Mouse (Mus musculus) forebrain, embryonic 15.5 days (tissue): ENCODE results near the gene Adgrl1. TPM values are rescaled to one million over a fixed set of nuclear protein-coding genes. Genes with fewer than 3 reads are reported as not detected.

Experiments used
- ATAC-seq: fragments of 200-750 bp; cut with Nextera tagmentation; replicated peaks from 2 replicates; pipeline ENCODE4 v1.8.0; 2017; ENCODE audit warnings: mild to moderate bottlenecking, moderate TSS enrichment, moderate library complexity
- H3K27ac ChIP-seq: fragments of 300-500 bp; sonication (generic); replicated peaks from 2 replicates; pipeline ENCODE4 v1.5.1; 2015; ENCODE audit warnings: mild to moderate bottlenecking, inconsistent platforms
- H3K27me3 ChIP-seq: fragments of 300-500 bp; sonication (generic); 2 replicates; pipeline ENCODE4 v1.6.1; 2015; ENCODE audit warnings: inconsistent platforms
- H3K36me3 ChIP-seq: fragments of 300-500 bp; sonication (generic); 2 replicates; pipeline ENCODE4 v1.6.1; 2015; ENCODE audit warnings: mild to moderate bottlenecking, inconsistent platforms
- H3K4me1 ChIP-seq: fragments of 300-500 bp; sonication (generic); 2 replicates; pipeline ENCODE4 v1.6.1; 2015; ENCODE audit warnings: inconsistent platforms
- H3K4me2 ChIP-seq: fragments of 300-500 bp; sonication (generic); replicated peaks from 2 replicates; pipeline ENCODE4 v1.6.1; 2015; ENCODE audit warnings: mild to moderate bottlenecking, inconsistent platforms
- H3K4me3 ChIP-seq: fragments of 300-500 bp; sonication (generic); 2 replicates; pipeline ENCODE4 v1.5.1; 2015; ENCODE audit warnings: mild to moderate bottlenecking, inconsistent platforms
- H3K9ac ChIP-seq: fragments of 300-500 bp; sonication (generic); replicated peaks from 2 replicates; pipeline ENCODE4 v1.6.1; 2015; ENCODE audit warnings: mild to moderate bottlenecking, inconsistent platforms
- H3K9me3 ChIP-seq: fragments of 300-500 bp; sonication (generic); 2 replicates; pipeline ENCODE4 v1.6.1; 2016; ENCODE audit warnings: inconsistent platforms
- WGBS: fragments of 180-500 bp; shearing (Covaris S2); methylation state at CpG from one replicate; pipeline ENCODE4 v1.1.7; 2015; ENCODE audit warnings: mixed read lengths; 5-methylcytosine and 5-hydroxymethylcytosine counted together
- polyA plus RNA-seq: library from polyadenylated mRNA; unstranded; fragments of >200 nt; fragmentation: Nextera tagmentation; extraction: Ambion mirVana; gene quantifications from 2 replicates; pipeline ENCODE4 v1.2.1, GENCODE M21; 2015

The Adgrl1 gene
- polyA plus RNA-seq, 1 experiment from 2014 or later = 57.0 TPM

- no peak overlapping the region for H3K4me3 ChIP-seq
- WGBS = 91% methylated on average over 8 of the region's 8 CpGs
These were observed 35.5 kb downstream of the Adgrl1 start for GRCm38 (mm10) chr8:83935435-83935834.

GRCm38 (mm10) chr8:83937645-83938044 lies 37.7 kb downstream of the Adgrl1 start:
- no peaks in the 10 kb centered on the region for H3K9me3 ChIP-seq
- peaks cover 65% of the 10 kb centered on the region for H3K36me3 ChIP-seq
- no peak overlapping the region for H3K27ac ChIP-seq
- H3K4me1 ChIP-seq = no peaks in the 10 kb centered on the region
- no peak overlapping the region for H3K4me3 ChIP-seq
- WGBS = 88% methylated on average over 7 of the region's 7 CpGs
- H3K27me3 ChIP-seq = no peaks in the 10 kb centered on the region
- ATAC-seq = no peak
- no peak overlapping the region for H3K4me2 ChIP-seq
- H3K9ac ChIP-seq = no peak overlapping the region

More at GRCm38 (mm10) chr8:83935435-83935834, 35.5 kb downstream of the Adgrl1 start:
- H3K9me3 ChIP-seq = no peaks in the 10 kb centered on the region
- ATAC-seq = no peak
- H3K4me1 ChIP-seq = no peaks in the 10 kb centered on the region
- H3K4me2 ChIP-seq = no peak overlapping the region
- H3K27me3 ChIP-seq = no peaks in the 10 kb centered on the region
- H3K36me3 ChIP-seq = peaks cover 86% of the 10 kb centered on the region
- no peak overlapping the region for H3K27ac ChIP-seq
- no peak overlapping the region for H3K9ac ChIP-seq

- Histone ChIP-seq H3K4me3 (no peak overlapping the region), H3K36me3 (peaks cover 58% of the 10 kb centered on the region), H3K4me1 (no peaks in the 10 kb centered on the region), H3K9me3 (no peaks in the 10 kb centered on the region), H3K27ac (no peak overlapping the region), H3K9ac (no peak overlapping the region), H3K27me3 (no peaks in the 10 kb centered on the region), H3K4me2 (no peak overlapping the region)
- ATAC-seq = no peak
- WGBS = 95% methylated on average over 15 of the region's 15 CpGs
These were observed 38.4 kb downstream of the Adgrl1 start for GRCm38 (mm10) chr8:83938330-83938729.

GRCm38 (mm10) chr8:83941066-83941677 lies 41.3 kb downstream of the Adgrl1 start:
- H3K9me3 ChIP-seq = no peaks in the 10 kb centered on the region
- no peak overlapping the region for H3K4me2 ChIP-seq
- no peaks in the 10 kb centered on the region for H3K27me3 ChIP-seq
- H3K4me1 ChIP-seq = no peaks in the 10 kb centered on the region
- H3K36me3 ChIP-seq = peaks cover 30% of the 10 kb centered on the region
- peak; percentile 34; the same call in 1 of the 2 replicates for ATAC-seq
- no peak overlapping the region for H3K4me3 ChIP-seq
- 74% methylated on average over 6 of the region's 6 CpGs for WGBS
- no peak overlapping the region for H3K27ac ChIP-seq
- H3K9ac ChIP-seq = no peak overlapping the region

- WGBS = 67% methylated on average over 1 of the region's 1 CpGs
- no peaks in the 10 kb centered on the region for H3K27me3 ChIP-seq
These were observed 42.5 kb downstream of the Adgrl1 start for GRCm38 (mm10) chr8:83942446-83942845.

GRCm38 (mm10) chr8:83945540-83945939 lies 45.6 kb downstream of the Adgrl1 start:
- no peaks in the 10 kb centered on the region for H3K27me3 ChIP-seq
- H3K4me3 ChIP-seq = no peak overlapping the region
- H3K36me3 ChIP-seq = no peaks in the 10 kb centered on the region
- no peak overlapping the region for H3K27ac ChIP-seq
- no peak overlapping the region for H3K9ac ChIP-seq
- ATAC-seq = no peak
- H3K9me3 ChIP-seq = no peaks in the 10 kb centered on the region
- 72% methylated on average over 3 of the region's 3 CpGs for WGBS
- no peak overlapping the region for H3K4me2 ChIP-seq
- H3K4me1 ChIP-seq = no peaks in the 10 kb centered on the region

More at GRCm38 (mm10) chr8:83942446-83942845, 42.5 kb downstream of the Adgrl1 start:
- H3K9ac ChIP-seq = no peak overlapping the region
- H3K9me3 ChIP-seq = no peaks in the 10 kb centered on the region
- no peak for ATAC-seq
- H3K36me3 ChIP-seq = peaks cover 18% of the 10 kb centered on the region
- H3K4me2 ChIP-seq = no peak overlapping the region
- no peak overlapping the region for H3K4me3 ChIP-seq
- no peaks in the 10 kb centered on the region for H3K4me1 ChIP-seq
- H3K27ac ChIP-seq = peak overlapping the region; percentile 29; the same call in 1 of the 2 replicates

GRCm38 (mm10) chr8:83954749-83955105 lies 54.8 kb downstream of the Adgrl1 start:
- H3K27ac ChIP-seq = peak overlapping the region; percentile 71
- peaks cover 24% of the 10 kb centered on the region for H3K4me1 ChIP-seq
- H3K36me3 ChIP-seq = no peaks in the 10 kb centered on the region
- peak overlapping the region; percentile 44 for H3K9ac ChIP-seq
- no peaks in the 10 kb centered on the region for H3K9me3 ChIP-seq
- peak overlapping the region; percentile 91 for H3K4me2 ChIP-seq
- 2% methylated on average over 14 of the region's 14 CpGs for WGBS
- no peak for ATAC-seq
- peak overlapping the region; percentile 55 for H3K4me3 ChIP-seq
- no peaks in the 10 kb centered on the region for H3K27me3 ChIP-seq

GRCm38 (mm10) chr8:83955106-83955957 lies 55.4 kb downstream of the Adgrl1 start, which contains the start of the genes Gm10644 and Asf1b:
Gene Gm10644, minus strand, starts transcription at chr8:83955205.
Gene Asf1b, plus strand, starts transcription at chr8:83955507.
- no peaks in the 10 kb centered on the region for H3K27me3 ChIP-seq
- H3K36me3 ChIP-seq = no peaks in the 10 kb centered on the region
- H3K4me1 ChIP-seq = peaks cover 24% of the 10 kb centered on the region
- peak; percentile 100 for ATAC-seq
- peak within 1 kb of the TSS; percentile 71 for H3K27ac ChIP-seq
- H3K9ac ChIP-seq = peak within 1 kb of the TSS; percentile 44
- under 1% methylated on average over 73 of the region's 75 CpGs for WGBS
- H3K4me2 ChIP-seq = peak within 1 kb of the TSS; percentile 91
- no peaks in the 10 kb centered on the region for H3K9me3 ChIP-seq
- peak within 1 kb of the TSS; percentile 55 for H3K4me3 ChIP-seq

- no peaks in the 10 kb centered on the region for H3K27me3 ChIP-seq
- peak overlapping the region; percentile 91 for H3K4me2 ChIP-seq
- WGBS = 0% methylated on average over 15 of the region's 15 CpGs
- H3K4me1 ChIP-seq = peaks cover 24% of the 10 kb centered on the region
- peak overlapping the region; percentile 55 for H3K4me3 ChIP-seq
- no peak overlapping the region for H3K27ac ChIP-seq
- no peaks in the 10 kb centered on the region for H3K9me3 ChIP-seq
- peak overlapping the region; percentile 36 for H3K9ac ChIP-seq
- no peaks in the 10 kb centered on the region for H3K36me3 ChIP-seq
- ATAC-seq = no peak
These were observed 56.0 kb downstream of the Adgrl1 start for GRCm38 (mm10) chr8:83955958-83956218.

- Histone ChIP-seq H3K27ac (no peak overlapping the region), H3K9me3 (no peaks in the 10 kb centered on the region), H3K4me1 (peaks cover 24% of the 10 kb centered on the region), H3K9ac (no peak overlapping the region), H3K36me3 (no peaks in the 10 kb centered on the region), H3K4me3 (peak overlapping the region; percentile 55), H3K27me3 (no peaks in the 10 kb centered on the region), H3K4me2 (peak overlapping the region; percentile 91)
- 3% methylated on average over 1 of the region's 1 CpGs for WGBS
- no peak for ATAC-seq
These were observed 56.9 kb downstream of the Adgrl1 start for GRCm38 (mm10) chr8:83956789-83957188.

GRCm38 (mm10) chr8:83964015-83964765 lies 64.3 kb downstream of the Adgrl1 start:
- no peak overlapping the region for H3K9ac ChIP-seq
- no peaks in the 10 kb centered on the region for H3K27me3 ChIP-seq
- no peak for ATAC-seq

GRCm38 (mm10) chr8:83967701-83968100 lies 67.8 kb downstream of the Adgrl1 start:
- H3K4me2 ChIP-seq = no peak overlapping the region
- 97% methylated on average over 7 of the region's 7 CpGs for WGBS
- H3K9ac ChIP-seq = no peak overlapping the region
- H3K4me1 ChIP-seq = peaks cover 7% of the 10 kb centered on the region
- H3K27me3 ChIP-seq = no peaks in the 10 kb centered on the region
- no peak overlapping the region for H3K4me3 ChIP-seq
- no peak overlapping the region for H3K27ac ChIP-seq
- H3K36me3 ChIP-seq = peaks cover 6% of the 10 kb centered on the region; the same call in 1 of the 2 replicates
- no peaks in the 10 kb centered on the region for H3K9me3 ChIP-seq
- no peak for ATAC-seq

More at GRCm38 (mm10) chr8:83964015-83964765, 64.3 kb downstream of the Adgrl1 start:
- 91% methylated on average over 5 of the region's 5 CpGs for WGBS
- Histone ChIP-seq H3K9me3 (no peaks in the 10 kb centered on the region), H3K4me1 (no peaks in the 10 kb centered on the region), H3K4me2 (no peak overlapping the region), H3K4me3 (no peak overlapping the region), H3K27ac (no peak overlapping the region), H3K36me3 (peaks cover 6% of the 10 kb centered on the region; the same call in 1 of the 2 replicates)
